Mouse (Mus musculus) lung, postnatal 0 days (tissue): ENCODE measurements around the gene Tpgs1.

Experiments used
- CTCF ChIP-seq: IDR thresholded peaks from 2 replicates; pipeline ENCODE4 v1.5.1; 2016; ENCODE audit warnings: antibody characterized with exemption, mild to moderate bottlenecking
- EP300 ChIP-seq: IDR thresholded peaks from 2 replicates; pipeline ENCODE4 v1.6.1; 2016; ENCODE audit warnings: antibody characterized with exemption, mild to moderate bottlenecking, control low read depth

DNA sequence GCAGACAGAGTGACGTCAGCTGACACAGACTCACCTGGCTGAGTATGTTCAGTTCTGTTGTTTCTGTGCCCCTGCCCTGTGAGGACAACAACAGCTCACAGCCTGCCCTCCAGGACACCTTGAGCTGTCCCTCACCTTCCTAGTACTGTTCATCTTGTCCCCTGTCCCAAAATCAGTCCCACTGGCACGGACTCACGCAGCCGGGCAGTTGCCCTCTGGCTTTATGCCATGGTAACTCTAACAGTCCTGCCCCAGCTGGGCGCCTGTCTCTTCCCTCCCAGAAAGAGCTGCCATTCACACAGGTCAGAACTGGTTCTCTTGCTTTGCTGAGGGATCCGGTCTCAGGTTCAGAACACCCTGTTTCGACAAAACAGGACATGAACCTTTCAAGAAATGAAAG lies 16.4 kb upstream of the Tpgs1 start:
- no peak for TF ChIP-seq CTCF
- TF ChIP-seq EP300, result no peak
